Mouse (Mus musculus): ENCODE data around the gene Atxn7. TPM values are rescaled to one million over a fixed set of nuclear protein-coding genes. Genes with fewer than 3 reads are reported as not detected.

Atxn7 gene
- polyA plus RNA-seq (2014; fragmentation: Illumina TruSeq; extraction: RNeasy Lipid Tissue Mini Kit (QIAGEN cat#74804); ENCODE audit: low read depth, low replicate concordance), result 20.2 TPM

DNA sequence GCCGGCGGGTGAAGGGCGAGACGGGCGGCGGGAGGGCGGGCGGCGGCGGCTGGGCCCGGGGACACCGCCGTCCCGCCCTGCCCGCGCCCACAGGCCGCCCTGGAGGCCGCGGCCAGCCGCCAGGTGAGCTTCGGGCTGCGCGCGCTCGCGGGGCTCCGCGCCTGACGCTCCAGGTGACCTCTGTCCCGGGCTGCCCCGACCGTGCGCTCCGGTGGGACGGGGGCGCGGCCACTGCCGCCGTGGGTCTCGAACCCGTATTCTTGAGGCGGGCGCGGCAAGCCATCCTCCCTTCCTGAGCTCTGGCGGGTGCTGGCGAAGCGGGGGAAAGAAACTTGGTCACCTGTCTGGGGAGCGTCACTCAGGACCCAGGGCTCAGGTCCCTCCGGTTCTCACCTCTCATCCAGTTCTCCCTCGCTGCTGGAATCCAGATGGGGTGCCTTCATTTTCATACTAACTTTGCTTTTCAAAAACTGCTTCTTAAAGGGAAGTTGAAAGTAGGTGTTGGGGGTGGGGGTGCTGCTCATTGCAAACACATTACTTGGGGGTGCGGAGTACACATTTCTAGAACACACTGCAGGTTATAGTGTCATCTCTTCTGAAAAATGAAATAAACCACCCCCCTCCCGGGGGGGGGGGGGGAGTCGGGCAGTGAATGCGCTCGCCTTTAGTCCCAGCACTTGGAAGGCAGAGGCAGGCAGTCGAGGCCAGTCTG, at the start of gene Atxn7, which contains the start of gene Thoc7:
Gene Atxn7, plus strand, starts transcription at position 40 of the 712 bp plus-strand sequence.
Gene Thoc7, minus strand, starts transcription at position 452 of the 712 bp plus-strand sequence.

DNA sequence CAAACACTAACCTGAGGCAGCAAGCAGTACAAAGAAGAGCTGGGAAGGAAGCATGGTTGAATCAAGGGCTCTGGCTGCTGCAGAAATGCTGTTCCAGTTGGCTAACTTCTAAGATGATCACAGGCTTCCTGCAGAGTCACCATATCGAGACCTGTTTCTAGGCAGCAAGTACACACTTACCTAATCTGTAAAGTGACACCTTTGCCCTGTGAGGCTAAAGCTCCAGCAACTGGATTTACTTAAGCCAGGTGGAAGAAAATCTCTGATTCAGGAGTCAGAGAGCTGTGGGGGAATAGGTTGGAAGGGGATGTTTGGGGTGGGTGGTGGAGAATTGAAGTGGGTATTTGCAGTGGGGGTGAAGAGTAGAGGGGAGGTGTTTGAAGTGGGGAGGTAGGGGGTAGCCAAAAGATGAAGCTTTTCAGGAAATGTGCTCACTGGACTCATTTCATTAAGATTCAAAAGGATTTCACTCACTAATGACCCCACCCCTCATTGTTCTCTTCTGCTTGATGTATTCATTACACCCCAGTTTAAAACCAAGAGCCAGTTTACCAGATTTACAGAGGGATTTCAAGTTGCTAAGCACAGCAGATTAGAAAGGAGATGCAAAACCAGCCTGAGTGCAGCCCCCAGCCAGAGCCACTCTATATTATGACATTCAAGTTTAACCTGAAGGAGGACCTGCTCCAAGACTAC, 46.7 kb upstream of the Atxn7 start, which contains the start of gene Gm281:
Gene Gm281, minus strand, starts transcription at position 92 of the 696 bp plus-strand sequence.

DNA sequence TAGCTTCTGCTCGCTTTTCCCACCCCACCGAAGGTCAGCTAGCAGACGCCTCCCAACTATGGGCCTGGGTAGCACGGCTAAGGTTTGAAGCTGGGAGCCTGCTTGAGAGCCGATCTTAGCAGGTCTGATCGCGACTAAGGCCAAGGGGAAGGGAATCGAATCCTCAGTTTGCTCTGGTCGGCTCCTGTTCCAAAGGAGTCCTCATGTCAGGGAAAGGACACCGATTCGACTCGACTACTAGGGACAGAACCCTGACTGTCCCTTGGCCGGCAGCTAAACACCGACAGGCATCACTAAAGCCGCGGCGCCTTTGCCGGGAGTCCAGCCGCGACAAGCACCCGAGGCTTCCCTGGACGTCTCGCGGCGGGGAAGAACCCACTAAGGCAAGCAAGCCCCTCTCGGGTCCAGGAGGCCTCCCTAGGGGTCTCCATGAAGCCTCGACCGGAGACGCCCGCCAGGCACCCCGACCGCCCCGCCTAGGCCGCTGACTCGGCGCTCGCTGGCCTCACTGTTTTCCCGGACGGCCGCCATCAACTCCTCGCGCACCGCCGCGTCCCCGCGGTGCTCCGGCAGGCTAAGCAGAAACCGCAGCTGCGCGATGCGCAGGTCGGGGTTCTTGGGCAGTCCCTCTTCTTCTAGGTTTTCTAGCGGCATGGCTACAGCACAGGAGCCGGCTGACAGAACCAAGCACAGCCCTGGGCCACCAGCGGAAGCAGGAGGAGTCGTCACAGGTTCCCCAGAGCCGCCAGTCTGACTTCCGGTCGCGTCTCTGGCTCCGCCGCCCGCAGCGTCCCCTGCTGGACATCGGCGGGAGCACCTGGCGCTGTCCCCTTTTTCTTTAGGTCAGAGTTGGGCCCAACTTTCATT, 159.2 kb downstream of the Atxn7 start, which contains the start of gene Psmd6:
Gene Psmd6, minus strand, starts transcription at position 755 of the 867 bp plus-strand sequence.

Other genes with a start within 250 kb of the Atxn7 start
- gene Gm281, start 47.0 kb upstream of the Atxn7 start, polyA plus RNA-seq (2014; fragmentation: Illumina TruSeq; extraction: RNeasy Lipid Tissue Mini Kit (QIAGEN cat#74804); ENCODE audit: low read depth, low replicate concordance), result not detected
- gene Thoc7, start 412 bp downstream of the Atxn7 start, polyA plus RNA-seq (2014; fragmentation: Illumina TruSeq; extraction: RNeasy Lipid Tissue Mini Kit (QIAGEN cat#74804); ENCODE audit: low read depth, low replicate concordance), result 448 TPM
- gene Psmd6, start 159.5 kb downstream of the Atxn7 start, polyA plus RNA-seq (2014; fragmentation: Illumina TruSeq; extraction: RNeasy Lipid Tissue Mini Kit (QIAGEN cat#74804); ENCODE audit: low read depth, low replicate concordance), result 184 TPM
- gene Olfr720, start 225.4 kb downstream of the Atxn7 start, polyA plus RNA-seq (2014; fragmentation: Illumina TruSeq; extraction: RNeasy Lipid Tissue Mini Kit (QIAGEN cat#74804); ENCODE audit: low read depth, low replicate concordance), result not detected